Mouse (Mus musculus) layer of hippocampus, adult 18-20 months (tissue): ENCODE results near the gene Kirrel3. TPM values are rescaled to one million over a fixed set of nuclear protein-coding genes. Genes with fewer than 3 reads are reported as not detected.

Source experiments
- DNase-seq, 2 experiments: peaks; one replicate each; pipeline ENCODE4 v3.0.0; 2022; ENCODE audit warnings: low spot score in 2 of 2
- total RNA-seq, 2 experiments: library from RNA; stranded (reverse); gene quantifications; 2 replicates each; pipeline ENCODE4 v1.2.3; 2021

Kirrel3 gene
- total RNA-seq, 2 experiments from 2014 or later: 45.7 to 54.8 TPM

DNA sequence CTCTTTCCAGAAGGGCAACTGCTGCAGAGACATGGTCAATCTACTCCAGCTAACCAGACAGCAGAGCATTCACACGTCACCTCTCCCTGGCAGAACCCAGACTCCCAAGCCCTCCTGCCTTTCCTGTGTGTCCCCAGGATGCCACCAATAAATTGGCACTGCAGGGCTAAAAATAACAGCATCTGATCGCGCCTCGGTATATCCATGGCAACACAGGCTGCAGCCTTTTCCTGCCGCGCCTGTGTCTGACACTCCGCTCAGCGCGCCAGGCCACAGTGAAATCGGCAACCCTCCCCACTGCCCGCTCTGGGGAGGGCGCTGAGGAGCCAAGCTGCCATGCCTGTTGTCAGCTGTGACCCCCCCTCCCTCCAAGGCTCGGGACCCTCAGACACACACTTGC lies 531.9 kb downstream of the Kirrel3 start:
- DNase-seq: peak; percentile 63 to 85

DNA sequence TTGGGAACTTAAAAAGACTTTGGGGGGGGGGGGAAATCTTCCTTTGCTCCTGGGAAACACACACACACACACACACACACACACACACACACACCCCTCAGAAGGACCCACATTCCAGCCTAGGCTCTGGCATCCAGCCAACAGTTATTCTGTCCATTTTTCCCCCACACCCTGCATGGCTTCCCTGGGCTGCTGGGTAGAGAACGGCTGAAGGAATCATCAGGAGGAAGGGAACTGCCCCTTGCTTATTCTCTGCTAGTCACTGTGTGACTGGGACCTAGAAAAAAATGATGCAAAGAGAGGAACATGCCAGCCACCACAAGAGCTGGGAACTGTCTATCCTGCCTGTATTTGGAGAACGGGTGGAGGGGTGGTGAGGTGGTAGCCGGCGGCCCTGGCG lies 532.4 kb downstream of the Kirrel3 start:
- no peak for DNase-seq

GRCm38 (mm10) chr9:35019372-35019771 lies 533.7 kb downstream of the Kirrel3 start:
- DNase-seq: peak; percentile 77 to 91

DNA sequence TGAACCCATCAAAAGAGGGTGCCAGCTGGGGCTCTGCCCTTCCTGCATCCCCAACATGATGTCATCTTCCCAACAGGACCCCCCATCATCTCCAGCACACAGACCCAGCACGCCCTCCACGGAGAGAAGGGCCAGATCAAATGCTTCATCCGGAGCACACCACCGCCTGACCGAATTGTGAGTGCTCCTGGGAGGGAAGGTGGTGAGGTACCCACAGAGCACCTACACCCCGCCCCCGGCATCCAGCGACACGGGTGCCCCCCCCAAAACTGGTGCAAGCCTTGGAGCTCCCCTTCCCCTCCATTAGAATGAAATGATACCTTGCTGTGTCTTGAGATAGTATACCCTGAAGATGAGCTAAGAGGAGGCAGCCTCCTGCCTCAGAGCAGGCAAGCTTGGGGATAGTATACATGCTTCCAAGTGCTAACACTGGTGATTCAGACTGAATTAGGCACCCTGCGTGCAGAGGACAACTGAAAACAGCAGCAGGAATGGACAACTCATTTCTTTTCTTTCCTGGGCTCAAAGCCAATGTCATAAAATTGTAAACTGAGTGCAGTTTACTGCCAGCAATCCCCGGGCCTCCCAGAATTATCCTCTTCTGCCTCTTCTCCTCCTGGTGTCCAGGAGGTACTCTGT lies 534.4 kb downstream of the Kirrel3 start:
- DNase-seq: no peak

- no peak for DNase-seq
Measured at GRCm38 (mm10) chr9:35021744-35022143, 536.0 kb downstream of the Kirrel3 start.

GRCm38 (mm10) chr9:35024591-35025496 lies 539.1 kb downstream of the Kirrel3 start:
- no peak for DNase-seq

DNA sequence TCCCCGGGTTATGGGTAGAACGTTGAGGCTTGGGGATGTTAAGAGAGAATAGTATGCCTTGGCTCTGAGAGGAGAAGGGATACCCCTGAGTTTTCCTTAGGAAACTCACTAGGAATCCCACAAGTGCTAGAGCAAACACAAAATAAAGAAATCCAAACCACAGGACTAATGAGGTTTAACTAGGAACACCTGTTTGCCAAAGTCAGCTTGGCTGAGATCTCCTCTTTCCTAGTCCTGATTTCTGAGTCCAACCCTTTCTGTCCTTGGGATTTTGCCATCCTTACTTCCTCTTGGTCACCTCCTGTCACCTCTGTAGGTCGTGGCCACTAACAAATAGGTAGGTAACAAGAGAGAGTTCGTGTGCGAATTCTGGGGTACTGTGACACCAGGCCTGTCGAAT lies 540.6 kb downstream of the Kirrel3 start:
- DNase-seq: no peak

GRCm38 (mm10) chr9:35026897-35027311 lies 541.2 kb downstream of the Kirrel3 start:
- DNase-seq: no peak

DNA sequence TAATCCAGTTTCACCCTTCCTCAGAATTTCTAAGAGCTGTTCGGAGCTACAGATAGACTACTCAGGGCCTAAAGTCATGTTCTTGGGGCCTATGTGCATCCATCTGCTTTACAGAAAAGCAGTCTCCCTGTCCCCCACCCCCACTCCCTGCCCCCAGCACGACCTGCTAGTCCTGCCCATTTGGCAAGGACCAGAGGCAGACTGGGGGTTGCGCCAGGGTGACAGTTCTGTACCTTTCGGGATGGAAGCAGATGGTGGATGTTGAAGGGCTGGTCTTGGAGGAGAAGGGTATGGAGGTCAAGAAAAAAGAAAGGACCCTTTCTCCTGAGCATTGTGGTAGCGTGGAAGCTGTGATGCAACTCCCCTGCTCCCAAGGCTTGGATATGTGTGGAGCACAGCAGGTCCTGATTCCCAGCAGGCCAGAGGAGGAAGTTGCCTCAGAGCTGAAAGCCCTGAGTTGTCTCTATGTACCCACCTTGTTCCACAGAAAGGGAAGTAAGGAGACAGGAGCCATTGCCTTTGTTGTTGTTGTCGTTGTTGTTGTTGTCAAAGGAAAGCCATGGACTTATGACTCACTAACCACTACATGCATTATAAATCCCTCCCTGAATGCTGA lies 541.8 kb downstream of the Kirrel3 start:
- no peak for DNase-seq

GRCm38 (mm10) chr9:35030823-35031222 lies 545.1 kb downstream of the Kirrel3 start:
- peak in 1 of 2 experiments; percentile 80 for DNase-seq

- DNase-seq: no peak
Measured at GRCm38 (mm10) chr9:35032457-35032856, 546.8 kb downstream of the Kirrel3 start.

GRCm38 (mm10) chr9:35035074-35035473 lies 549.4 kb downstream of the Kirrel3 start:
- no peak for DNase-seq

DNA sequence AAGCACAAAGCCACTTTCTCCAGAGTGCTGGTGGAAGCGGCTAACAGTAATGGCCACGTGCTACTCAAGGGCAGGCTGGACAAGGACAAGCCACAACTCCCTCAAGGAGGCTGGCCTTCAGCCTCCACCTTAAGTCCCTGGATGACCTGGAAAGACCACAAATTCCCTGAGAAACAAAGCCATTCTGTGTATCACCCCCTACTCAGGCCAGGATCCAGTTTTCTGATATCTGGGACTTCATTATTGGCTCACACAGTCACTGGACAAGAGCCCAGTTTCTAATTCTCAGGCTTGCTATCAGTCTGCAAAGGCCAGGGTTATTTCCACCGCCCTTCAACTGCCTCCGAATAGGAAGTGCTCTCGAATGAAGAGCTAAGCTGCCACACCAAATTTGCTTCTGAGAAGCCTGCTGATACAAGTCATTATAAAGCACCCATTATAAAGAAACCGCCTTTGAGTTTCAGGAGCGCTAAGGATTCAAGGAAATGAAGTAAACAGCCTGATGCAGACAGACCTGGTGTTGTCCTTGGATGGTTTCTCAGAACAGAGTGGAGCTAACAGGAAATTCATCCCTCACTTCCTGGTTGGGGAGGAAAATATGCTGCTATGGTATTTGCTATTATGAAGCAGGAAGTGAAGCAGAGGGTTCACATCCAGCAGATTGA lies 553.4 kb downstream of the Kirrel3 start:
- DNase-seq: no peak

GRCm38 (mm10) chr9:35039846-35040245 lies 554.2 kb downstream of the Kirrel3 start:
- DNase-seq: no peak

GRCm38 (mm10) chr9:35041493-35041892 lies 555.8 kb downstream of the Kirrel3 start:
- no peak for DNase-seq

DNA sequence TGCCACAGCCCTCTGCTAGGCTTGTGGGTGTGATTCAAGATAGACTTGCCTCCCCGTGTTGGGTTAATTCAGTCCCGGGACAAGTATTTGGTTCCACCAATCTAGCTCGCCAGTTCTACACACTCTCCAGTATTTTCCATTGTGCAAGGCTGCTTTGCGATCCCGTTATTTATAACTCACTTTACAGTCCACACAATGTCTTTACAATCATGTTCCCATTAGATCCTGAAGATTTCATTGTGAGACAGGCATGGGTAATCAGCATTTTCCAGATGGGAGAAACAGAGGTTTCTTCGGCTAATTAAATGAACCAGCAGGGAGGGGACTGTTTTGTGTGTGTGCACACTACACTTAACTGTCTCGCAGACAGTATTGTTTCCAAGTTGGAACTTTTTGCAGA lies 557.9 kb downstream of the Kirrel3 start:
- DNase-seq: no peak

- DNase-seq: no peak
Measured at GRCm38 (mm10) chr9:35044458-35044857, 558.8 kb downstream of the Kirrel3 start.

GRCm38 (mm10) chr9:35045031-35045531 lies 559.4 kb downstream of the Kirrel3 start:
- DNase-seq: no peak

DNA sequence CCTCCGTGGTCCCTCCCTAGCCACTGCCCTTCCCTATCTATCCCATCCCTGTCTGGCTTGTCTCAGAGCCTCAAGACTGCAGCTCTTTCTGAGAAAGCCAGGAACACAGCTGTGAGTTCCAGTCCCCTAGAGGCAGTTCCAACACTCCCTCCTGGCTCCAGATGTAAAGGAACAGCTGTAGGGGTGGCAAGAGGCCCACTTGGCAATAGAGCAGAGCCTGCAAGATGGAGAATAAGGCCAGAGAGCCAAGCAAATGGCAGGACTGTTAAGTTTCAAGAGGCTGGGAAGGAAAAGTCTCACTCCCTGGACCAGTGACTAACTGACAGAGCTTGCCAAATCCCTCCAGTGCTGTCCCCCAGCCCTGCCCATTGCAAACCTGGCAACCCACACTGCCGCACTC lies 560.1 kb downstream of the Kirrel3 start:
- DNase-seq: no peak

GRCm38 (mm10) chr9:35048449-35048848 lies 562.8 kb downstream of the Kirrel3 start:
- no peak for DNase-seq

GRCm38 (mm10) chr9:35049891-35050527 lies 564.3 kb downstream of the Kirrel3 start:
- no peak for DNase-seq
